Mouse (Mus musculus) adipocyte (in vitro differentiated cells): ENCODE measurements around the gene Gm37240.

Source experiments
- DNase-seq: peaks from one replicate; pipeline ENCODE4 v3.0.0-alpha.2; 2016; ENCODE audit warnings: low spot score

The Gm37240 gene

GRCm38 (mm10) chr3:85271491-85271890 lies 615.8 kb downstream of the Gm37240 start:
- no peak for DNase-seq

- DNase-seq = no peak
Observed at GRCm38 (mm10) chr3:85264963-85265362, 622.4 kb downstream of the Gm37240 start.

- no peak for DNase-seq
Observed at GRCm38 (mm10) chr3:85264546-85264945, 622.8 kb downstream of the Gm37240 start.

- DNase-seq = no peak
Observed at GRCm38 (mm10) chr3:85254526-85254925, 632.8 kb downstream of the Gm37240 start.

- peak; percentile 64 for DNase-seq
Observed at GRCm38 (mm10) chr3:85251631-85252030, 635.7 kb downstream of the Gm37240 start.

- DNase-seq = no peak
Observed at GRCm38 (mm10) chr3:85246131-85246530, 641.2 kb downstream of the Gm37240 start.

- no peak for DNase-seq
Observed at GRCm38 (mm10) chr3:85236546-85236945, 650.8 kb downstream of the Gm37240 start.

- DNase-seq = no peak
Observed at GRCm38 (mm10) chr3:85232846-85233245, 654.5 kb downstream of the Gm37240 start.

GRCm38 (mm10) chr3:85222046-85222445 lies 665.3 kb downstream of the Gm37240 start:
- no peak for DNase-seq

- DNase-seq = no peak
Observed at GRCm38 (mm10) chr3:85214926-85215325, 672.4 kb downstream of the Gm37240 start.

- DNase-seq = no peak
Observed at GRCm38 (mm10) chr3:85212751-85213350, 674.5 kb downstream of the Gm37240 start.

- no peak for DNase-seq
Observed at GRCm38 (mm10) chr3:85209887-85210844, 677.2 kb downstream of the Gm37240 start.

GRCm38 (mm10) chr3:85206475-85206874 lies 680.8 kb downstream of the Gm37240 start:
- DNase-seq = no peak

GRCm38 (mm10) chr3:85205911-85206310 lies 681.4 kb downstream of the Gm37240 start:
- no peak for DNase-seq

- DNase-seq = no peak
Observed at GRCm38 (mm10) chr3:85203659-85204058, 683.7 kb downstream of the Gm37240 start.

GRCm38 (mm10) chr3:85202726-85203125 lies 684.6 kb downstream of the Gm37240 start:
- no peak for DNase-seq

GRCm38 (mm10) chr3:85201785-85202184 lies 685.5 kb downstream of the Gm37240 start:
- DNase-seq = no peak

GRCm38 (mm10) chr3:85198496-85198895 lies 688.8 kb downstream of the Gm37240 start:
- peak; percentile 29 for DNase-seq

- no peak for DNase-seq
Observed at GRCm38 (mm10) chr3:85197148-85197547, 690.2 kb downstream of the Gm37240 start.

GRCm38 (mm10) chr3:85196591-85196990 lies 690.7 kb downstream of the Gm37240 start:
- no peak for DNase-seq

- DNase-seq = peak; percentile 79
Observed at GRCm38 (mm10) chr3:85195068-85195481, 692.2 kb downstream of the Gm37240 start.

- no peak for DNase-seq
Observed at GRCm38 (mm10) chr3:85189791-85190190, 697.5 kb downstream of the Gm37240 start.

GRCm38 (mm10) chr3:85188364-85188763 lies 699.0 kb downstream of the Gm37240 start:
- DNase-seq = no peak
